Mouse (Mus musculus) WW6 (cell line): ENCODE results near the gene Thoc6.

Experiments
- DNase-seq: peaks from one replicate; pipeline ENCODE4 v3.0.0-alpha.2; 2013; ENCODE audit warnings: low read depth, low spot score

The Thoc6 gene

DNA sequence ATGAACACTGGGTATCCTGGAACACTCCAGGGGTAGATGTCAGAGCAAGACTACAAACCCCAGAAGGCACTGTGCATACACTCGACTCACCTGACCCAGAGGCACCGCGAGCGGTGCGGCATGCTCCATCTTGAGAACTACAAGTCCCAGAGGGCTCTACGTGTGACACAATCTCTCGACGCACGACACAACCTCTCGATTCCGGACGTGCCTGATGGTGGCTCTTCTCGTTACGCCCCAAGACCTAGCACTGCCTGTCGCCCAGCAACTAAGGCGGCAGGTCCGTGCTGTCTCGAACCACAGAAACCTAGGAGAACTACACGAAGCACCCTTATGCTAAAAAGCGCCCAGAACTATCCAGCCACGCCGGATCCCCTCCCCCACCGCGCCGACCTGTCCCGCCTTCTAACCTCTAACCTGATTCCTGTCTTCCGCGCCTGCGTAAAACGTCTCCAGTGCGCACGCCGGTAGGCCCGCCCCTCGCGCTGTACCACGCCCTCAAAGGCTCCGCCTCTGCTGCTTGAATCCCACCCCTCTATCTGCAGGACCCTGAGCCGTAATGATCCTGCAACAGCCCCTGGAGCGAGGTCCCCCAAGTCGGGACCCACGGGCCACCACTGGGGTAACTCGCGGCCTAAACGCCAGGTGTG lies at the start of gene Thoc6, which contains the start of gene Hcfc1r1:
TSS of gene Thoc6 (minus strand) at position 459 of the 650 bp plus-strand sequence.
TSS of gene Hcfc1r1 (plus strand) at position 173 of the 650 bp plus-strand sequence.
- DNase-seq: peak; percentile 91

DNA sequence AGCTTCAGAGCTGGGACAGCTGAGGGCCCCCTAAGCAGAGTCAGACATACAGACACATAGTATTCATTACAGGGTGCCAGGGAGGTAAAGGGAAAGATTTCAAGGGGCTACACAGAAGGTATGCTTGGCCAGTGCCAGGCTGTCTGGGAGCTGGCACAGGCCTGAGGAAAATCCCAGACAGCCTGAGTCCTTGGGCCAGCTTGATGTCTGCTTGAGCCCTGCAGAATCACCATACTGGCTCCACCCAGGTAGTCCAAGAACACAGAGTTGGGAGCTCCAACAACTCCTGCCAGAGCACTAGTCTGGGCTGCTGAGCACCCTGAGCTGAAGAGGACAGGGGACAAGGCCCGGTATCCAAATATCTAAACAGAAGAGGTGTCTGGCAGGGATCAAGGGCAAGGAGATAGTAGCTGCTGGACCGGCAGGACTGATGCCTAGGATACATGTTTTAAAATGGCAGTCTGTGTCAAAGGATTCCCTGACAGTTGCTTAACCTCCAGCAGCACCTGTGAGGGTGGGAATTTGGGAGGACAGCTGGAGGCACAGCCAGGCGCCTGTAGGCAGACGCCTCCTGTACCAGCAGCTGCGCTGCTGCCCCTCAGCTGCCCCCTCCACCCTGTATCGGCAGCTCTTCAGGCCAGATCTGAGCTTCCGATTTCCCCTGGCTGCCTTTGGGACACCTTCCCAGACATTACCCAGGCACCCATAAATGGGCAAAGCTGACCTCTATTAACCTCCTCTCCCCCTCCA lies 48.9 kb upstream of the Thoc6 start, which contains the start of gene 1520401A03Rik:
TSS of gene 1520401A03Rik (minus strand) at position 408 of the 750 bp plus-strand sequence.
- DNase-seq: no peak

DNA sequence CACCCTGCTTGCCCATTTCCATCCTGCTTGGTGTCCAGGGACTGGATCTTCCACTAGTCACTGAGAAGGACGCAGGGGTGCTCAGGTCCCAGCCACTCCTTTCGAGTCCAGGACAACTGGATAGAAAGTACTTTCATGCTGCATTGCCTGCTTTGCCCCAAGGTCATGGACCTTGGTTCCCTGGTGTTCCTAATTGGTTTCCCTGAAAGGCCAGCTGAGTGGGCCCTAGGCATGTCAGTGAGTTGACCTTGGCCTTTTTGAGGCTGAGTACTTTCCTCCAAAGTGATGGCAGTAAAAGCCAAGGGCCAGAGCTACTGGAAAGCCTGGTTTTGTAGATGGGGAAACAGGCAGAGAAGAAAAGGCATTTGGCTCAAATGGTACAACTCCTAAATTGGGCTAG lies 48.2 kb upstream of the Thoc6 start:
- no peak for DNase-seq

DNA sequence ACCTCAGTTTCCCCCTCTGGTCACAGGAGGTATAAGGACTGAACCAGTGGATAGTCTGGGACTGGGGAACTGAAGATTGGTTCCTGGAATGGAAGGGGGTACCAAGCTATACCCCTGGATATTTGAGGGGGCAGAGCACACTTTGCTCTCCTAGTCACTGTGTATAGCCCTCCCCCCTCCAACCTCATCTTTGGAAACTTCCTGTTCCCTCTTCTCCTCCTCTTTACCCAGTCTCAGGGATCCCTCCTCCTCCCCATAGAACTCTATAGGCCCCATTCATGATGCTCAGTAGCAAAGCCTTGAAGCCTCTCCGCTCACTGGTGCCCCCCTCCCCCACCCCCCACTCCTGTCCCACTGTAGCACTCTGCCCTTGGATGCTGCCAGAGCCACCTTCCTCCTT lies 45.8 kb upstream of the Thoc6 start:
- no peak for DNase-seq

DNA sequence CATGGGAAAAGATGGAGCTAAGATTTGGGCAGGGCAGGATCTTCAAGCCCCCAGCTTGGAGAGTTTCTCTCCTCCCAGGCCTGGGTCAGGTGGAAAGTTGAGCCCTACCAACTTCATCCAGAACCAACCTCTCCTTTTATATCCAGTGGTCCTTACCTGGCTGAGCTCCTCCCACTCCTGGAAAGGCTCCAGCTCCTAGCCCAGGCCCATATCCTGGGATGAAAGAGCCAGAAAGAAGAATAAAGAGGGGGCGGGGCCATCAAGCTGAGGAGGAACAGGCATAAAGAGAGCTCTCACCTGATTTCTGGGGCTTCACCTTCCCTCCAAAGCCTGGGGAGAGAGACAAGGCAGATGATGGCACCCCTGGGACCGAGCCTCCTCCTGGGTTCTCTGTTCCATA lies 43.3 kb upstream of the Thoc6 start:
- no peak for DNase-seq

DNA sequence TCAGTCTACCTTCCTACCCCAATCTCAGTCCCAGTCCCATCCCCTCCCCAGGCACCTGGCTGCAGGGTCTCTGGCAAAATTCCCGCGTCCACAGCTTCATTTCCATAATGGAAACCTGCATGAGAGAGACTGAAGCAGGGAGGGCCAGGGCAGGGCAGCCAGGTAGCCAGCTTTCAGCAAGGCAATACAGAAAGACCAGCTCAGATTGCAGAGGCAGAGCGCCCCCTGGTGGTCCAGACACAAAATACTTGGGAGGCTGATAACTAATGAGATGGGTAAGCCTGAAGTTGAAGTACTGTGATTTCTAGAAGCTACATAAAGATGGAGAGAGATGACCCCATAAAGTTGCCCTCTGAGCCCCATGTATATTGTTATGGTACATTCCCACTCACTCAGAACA lies 32.5 kb upstream of the Thoc6 start:
- DNase-seq: no peak

DNA sequence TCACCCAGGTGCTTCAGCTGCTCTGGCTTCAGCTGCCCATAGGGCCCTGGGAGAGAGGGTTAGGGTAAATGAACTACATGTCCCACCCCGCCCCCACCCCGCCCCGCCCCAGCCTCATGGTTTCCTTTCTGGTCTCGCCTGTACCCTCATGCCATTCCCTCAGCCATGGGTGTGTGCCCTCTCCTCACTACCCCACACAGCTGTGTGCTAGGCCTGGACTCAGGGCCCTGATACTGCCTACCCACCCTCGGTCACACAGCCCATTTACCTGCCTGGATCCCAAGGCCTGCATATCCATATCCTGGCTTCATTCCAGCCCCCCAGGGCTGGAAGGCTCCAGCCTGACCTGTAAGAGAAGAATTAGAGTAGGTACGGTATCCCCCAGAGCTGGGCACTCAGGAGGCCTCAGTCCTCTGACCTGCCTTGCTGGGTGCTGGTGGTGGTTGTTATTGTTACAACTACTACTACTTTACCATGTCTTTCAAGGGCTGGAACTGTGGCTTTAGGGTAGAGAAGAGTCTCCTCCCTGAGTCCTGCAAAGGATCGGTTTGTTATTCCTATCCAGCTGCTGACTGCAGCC lies 31.9 kb upstream of the Thoc6 start:
- no peak for DNase-seq

DNA sequence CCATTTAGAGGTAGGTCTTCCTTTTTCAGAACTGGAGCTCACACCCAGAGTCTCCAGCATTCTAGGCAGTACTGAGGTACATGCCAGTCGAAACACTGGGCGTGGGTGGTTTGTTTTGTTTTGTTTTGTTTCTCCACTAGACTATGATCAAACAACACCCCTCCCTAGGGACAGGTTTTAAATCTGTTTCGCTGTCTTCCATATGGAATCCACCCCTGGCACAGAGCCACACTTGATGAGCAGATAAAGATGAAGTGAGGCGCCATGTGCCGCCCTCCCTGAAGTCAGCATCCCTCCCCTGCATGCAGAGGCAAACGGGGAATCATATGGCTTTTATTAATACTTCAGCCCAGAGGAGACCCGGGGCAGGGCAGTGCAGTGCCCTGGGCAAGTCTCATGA lies 31.1 kb upstream of the Thoc6 start:
- DNase-seq: no peak

DNA sequence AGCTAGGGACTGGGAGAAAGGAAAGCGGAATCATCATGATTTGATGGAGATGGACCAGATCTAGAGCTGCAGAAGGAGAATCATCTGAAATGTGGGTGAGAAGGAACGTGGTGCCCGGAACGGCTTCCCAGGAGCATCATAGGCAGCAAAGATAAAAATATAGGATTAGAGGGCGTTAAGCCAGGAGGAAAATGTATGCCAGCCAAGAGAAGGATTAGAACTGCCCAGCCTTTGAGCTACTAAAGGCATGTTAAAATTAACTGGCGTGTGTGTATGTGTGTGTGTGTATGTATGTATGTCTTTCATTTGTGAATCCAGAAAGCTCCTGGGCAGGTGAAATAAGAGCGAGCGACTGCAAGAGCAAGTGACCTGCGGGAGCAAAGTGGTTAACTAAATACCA lies 29.6 kb upstream of the Thoc6 start:
- DNase-seq: no peak

DNA sequence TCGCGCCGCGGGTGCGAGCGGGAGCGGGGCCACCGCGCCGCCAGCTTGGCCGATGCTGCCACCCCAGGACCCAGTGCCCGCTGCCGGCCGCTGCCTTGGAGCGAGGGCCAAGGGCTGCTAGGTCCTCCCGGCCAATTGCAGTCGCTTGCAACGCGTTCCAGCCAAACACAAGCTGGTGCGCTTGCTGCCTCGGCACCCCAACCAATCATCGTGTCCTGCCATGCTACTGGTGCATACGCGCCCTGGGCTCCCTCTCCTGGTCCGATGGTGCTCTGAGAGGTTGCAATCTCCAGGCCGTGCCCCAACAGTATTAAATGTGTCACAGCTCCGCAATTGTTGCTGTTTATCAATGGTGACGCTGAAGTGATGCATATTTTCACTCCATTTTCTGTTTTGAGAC lies 26.4 kb upstream of the Thoc6 start:
- DNase-seq: peak; percentile 76

DNA sequence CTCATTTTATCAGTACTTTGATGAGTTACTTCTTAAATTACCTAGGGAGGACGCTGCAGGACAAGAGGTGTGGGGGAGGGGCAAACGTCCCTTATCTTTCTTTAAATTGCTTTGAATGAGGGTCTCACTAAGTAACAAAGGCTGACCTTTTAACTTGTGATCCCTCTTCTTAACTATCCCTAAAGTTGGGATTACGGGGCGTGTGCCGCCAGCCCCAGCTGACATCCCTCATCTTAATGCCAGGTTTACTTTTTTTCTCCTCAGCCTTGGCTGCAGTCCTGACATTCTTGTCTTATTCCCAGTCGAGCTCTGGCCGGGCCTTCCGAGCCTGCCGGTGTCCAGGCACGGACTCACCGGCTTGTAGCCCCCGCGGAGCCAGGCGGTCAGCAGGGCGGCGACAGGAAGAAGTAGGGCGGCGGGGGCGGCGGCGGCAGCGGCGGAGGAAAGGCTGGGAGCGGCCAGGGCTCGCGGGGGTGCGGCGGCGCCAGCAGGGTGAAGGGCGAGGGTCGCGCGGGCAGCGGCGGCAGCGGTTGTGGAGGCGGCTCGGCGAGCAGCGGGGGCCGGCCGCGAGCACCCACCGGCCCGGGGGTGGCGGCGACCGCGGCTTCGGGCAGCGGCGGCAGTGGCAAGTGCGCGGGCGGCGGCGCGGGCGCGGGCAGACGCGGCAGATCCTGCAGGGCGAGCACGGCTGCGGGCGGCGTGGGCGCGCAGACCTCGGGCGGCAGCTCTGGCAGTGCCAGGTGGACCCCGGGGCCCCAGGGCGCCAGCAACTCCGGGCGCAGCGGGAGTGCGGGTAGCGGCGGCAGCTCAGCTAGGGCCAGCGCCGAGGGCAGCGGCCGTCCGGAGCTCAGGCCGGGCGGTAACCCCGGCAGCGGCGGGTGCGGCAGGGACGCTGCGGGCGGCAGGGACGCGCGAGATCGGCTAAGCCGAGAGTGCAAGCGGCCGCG lies 25.7 kb upstream of the Thoc6 start:
- no peak for DNase-seq

DNA sequence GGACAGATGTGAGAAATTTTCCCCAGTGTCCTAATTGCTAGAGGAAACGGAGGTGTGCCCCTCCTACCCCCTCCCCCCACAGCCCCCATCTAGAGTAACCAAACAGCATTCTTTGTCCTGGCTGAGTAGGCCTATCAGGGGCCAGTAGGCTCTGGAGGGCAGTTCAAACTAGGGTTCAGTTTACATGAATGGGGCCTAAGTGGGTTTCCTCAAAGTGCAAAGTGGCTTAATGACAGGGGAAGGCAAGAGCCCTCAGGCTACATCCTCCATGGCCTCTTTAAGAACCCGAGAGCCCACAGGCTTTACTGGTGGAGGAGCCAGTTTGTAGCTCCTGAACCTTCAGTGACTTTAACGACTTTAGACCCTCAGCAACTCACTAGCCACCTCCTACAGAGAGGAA lies 22.1 kb upstream of the Thoc6 start:
- DNase-seq: no peak

DNA sequence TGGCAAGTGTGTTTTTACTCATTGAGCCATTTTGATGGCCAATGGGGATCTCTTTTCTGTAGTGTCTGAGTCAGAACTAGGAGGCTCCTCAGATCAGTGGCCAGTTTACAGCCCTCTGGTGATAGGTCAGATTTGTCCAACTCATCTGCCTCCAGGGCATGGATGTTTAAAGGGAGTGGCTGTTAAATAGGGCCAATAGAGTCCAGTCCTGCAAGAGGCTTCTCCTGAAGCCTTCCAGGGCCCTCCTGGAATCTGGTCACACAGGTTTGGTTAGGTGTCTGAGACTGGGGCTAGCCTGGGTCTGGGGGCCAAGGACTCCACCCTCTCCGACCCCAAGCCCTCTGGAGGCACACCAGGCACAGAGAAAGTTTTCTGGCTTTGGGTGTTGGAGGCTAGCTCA lies 20.8 kb upstream of the Thoc6 start:
- DNase-seq: no peak

DNA sequence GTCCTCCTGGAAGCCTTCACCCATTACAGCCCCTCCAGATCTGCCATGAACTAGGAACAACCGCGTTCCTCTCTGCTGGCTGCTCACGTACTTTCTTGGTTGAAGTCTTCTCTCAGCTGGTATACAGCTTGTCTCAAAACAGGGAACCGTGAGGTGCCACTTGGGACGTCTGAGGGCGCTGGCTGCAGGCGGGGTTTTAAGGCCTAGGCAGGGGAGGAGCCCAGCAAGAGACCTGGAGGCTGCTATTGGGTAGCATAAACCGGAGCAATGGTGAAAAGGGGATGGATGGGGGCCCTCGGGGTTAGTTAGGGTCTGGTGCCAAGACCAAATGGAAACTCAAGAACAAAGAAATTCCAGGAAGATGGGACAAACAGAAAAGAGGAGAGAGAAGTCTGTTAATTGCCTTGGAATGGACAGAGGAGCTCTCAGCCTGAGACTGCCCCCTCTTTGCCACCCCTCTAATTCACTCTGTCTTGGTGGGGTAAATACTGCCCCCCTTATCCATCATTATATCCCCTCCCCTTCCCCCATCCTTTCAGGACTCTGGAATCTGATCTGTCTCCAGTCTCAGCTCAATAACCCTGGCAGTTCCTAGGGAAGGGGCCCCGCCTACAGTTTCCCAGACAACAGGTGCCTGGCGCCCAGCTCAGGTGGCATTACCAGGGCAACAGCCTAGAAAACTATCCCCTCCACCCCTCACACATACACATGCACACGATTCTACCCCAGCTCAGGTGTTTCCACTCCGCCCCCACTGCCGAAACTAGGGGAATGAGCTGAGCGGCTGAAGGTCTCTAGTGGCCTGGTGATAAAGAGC lies 10.4 kb upstream of the Thoc6 start, which contains the start of gene Cldn9:
TSS of gene Cldn9 (minus strand) at position 171 of the 817 bp plus-strand sequence.
- DNase-seq: no peak

DNA sequence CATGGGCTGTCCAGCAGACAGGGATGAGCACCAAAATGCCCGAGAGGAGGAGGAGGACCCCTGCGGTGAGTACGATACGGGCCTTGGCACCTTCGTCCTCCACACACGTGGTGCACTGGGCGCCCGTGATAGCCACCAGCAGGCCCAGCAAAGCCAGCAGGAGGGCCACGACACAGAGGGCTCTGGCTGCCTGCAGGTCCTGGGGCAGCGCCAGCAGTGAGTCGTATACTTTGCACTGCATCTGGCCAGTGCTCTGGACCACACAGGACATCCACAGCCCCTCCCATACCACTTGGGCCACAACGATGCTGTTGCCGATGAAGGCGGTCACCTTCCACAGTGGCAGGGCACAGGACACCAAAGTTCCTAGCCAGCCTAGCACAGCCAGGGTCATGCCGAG lies 9.5 kb upstream of the Thoc6 start:
- no peak for DNase-seq

DNA sequence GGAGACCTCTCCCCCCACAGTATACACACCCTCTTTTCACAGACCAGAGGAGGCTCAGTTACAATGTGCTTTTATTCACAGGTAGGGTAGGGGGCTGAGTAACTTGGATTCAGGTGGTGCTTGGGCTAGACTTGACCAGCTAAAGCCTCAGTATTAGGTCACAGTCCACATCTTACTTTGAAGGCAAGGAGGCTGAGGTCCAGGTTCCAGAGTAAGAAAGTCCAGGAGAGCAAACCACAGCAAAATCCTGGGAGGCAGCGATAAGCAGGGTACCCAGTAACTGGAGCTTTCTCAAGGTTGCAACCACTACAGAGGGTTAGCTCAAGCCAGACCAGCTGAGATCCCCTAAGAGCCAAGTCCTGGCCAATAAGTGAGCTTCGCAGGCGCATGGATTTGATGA lies 8.8 kb upstream of the Thoc6 start:
- DNase-seq: no peak

DNA sequence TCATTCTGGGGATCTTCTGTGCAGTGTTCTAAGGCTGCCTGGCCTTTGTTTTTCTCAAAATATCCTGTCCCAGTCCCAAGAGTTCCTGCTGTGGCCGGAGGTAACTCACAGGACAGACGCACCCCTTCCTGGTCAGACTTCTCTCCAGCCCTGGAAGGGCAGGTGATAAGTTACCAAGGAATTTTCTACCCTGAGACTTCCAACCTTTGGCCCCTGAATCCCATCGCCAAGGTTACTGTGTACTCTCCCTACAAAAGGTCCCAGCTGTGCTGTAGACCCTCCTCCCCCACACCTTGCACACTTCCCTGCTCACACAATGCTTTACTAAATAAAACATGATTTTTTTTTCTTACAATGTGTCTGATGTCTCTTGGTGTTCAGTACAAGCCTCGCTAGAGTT lies 8.4 kb upstream of the Thoc6 start:
- no peak for DNase-seq

DNA sequence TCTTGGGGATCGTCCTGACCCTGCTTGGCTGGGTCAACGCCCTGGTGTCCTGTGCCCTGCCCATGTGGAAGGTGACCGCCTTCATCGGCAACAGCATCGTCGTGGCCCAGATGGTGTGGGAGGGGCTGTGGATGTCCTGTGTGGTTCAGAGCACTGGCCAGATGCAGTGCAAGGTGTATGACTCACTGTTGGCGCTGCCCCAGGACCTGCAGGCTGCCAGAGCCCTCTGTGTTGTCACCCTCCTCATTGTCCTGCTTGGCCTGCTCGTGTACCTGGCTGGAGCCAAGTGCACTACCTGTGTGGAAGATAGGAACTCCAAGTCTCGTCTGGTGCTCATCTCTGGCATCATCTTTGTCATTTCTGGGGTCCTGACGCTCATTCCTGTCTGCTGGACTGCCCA lies 7.4 kb upstream of the Thoc6 start:
- DNase-seq: no peak

DNA sequence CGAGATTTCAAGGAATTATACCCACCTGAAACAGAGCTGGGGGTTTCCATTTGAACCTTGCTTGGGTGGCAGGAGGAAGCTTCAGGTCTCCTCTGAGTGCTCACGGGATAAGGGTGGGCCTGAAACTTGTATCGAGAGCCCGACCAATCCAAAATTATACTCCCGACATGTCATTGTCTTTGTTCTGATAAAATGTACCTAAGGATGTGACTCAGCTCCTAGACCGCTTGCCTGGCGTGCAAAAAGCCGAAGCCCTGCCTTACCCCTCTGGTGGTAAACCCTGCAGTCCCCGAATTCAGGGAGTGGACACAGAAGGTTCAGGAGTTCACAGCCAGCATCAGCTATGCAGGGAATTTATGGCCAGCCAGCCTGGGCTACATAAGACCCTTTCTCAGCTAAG lies 6.7 kb upstream of the Thoc6 start:
- no peak for DNase-seq

DNA sequence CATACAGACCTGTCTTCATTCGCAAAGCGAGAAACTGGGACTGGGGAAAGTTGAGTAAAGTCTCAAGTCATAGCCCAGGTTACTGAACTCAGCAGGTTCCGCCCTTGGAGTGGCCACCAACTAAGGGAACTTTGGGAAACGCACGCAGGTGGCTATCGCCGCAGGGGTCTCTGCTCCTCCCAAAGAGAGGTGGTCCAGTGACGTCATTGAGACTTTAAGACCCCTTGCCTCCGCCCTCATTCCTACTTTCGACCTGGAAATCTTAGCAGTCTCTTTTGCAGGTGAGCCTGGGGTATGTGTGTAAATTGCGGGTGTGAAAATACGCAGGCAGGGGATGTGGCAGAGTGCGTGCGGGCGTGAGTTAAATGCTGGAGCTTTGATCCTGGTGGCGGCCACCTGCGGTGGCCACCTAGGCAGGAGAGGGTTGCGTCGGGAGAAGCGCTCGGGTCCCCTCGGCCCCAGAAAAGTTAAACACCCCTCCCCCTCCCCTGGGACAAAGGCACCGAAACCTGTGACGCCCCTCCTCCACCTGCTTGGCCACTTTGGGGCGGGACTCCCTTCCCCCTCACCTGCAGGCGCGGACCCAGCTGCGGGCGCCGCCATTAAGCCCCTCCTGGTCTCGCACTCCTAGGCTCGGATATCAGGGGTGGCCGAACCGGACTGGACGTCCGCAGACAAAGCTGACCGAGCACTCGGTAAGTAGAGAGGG lies 5.6 kb upstream of the Thoc6 start, which contains the start of gene Cldn6:
TSS of gene Cldn6 (plus strand) at position 123 of the 709 bp plus-strand sequence.
- no peak for DNase-seq
